Mouse (Mus musculus): ENCODE results near the gene Ccin. TPM values are rescaled to one million over a fixed set of nuclear protein-coding genes. Genes with fewer than 3 reads are reported as not detected.

Gene Ccin
- polyA plus RNA-seq, 1 experiment from 2014 or later = not detected

DNA sequence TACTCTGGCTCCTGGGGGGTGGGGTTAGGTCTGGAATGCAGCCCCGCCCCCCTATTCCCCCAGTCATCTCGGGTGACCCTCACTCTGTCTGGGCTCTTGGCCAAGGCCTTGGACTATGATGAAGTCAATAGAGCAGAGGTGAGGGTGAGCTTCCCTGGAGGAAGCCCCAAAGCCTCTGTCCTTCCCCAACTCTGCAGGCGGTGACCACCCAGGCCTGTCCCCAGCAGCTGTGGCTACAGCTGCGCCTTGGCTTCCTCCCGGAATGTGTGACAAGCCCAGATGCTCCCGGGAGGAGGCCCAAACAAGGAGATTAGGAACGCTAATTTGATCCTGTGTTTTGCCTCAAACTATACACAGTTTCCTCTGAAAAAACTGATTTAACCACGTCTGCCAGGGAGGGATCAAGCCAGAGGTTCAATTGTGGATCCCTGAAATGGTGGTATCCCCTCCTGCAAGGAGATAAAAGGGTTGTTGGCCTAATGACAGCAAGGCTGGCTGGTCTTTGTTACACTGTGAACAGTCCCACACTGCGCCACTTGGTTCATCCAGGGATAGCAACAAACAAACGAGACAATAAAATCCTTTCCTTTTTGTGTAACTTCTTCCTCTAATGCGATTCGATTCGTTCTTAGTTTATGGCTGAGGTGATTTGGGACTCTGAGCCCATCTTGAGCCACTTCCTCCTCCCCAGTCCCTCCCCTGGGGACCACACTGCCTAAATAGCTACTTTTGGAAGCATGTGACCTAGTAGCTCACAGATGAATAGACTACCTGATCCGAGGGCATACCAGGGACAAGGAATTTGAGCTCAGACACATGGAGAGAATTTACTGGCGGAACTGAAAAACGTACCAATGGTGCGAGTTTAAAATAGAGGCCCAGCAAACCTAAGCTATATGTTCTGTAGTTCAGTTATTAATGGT, 4.5 kb upstream of the Ccin start:
- 44% methylated on average over 17 of the region's 17 CpGs for WGBS
- ATAC-seq (ENCODE audit: low FRiP score, low TSS enrichment) (no peak; the same call in 1 of the 2 replicates), DNase-seq (ENCODE audit: low spot score) (no peak)
- TF ChIP-seq CTCF (IDR thresholded peaks at IDR 0.05; ENCODE audit: low read depth) = no peak
- no peak for TF ChIP-seq EP300 (optimal IDR thresholded peaks at IDR 0.05)
- Histone ChIP-seq H3K4me1 (replicated peaks; ENCODE audit: control insufficient read depth, insufficient read depth) (no peaks in the 10 kb centered on the region; the same call in 1 of the 2 replicates), H3K27me3 (ENCODE audit: control insufficient read depth, insufficient read depth, low read length) (no peaks in the 10 kb centered on the region), H3K4me3 (ENCODE audit: low read depth, low read length) (no peak overlapping the region), H3K27ac (replicated peaks) (peak overlapping the region; percentile 31), H3K4me2 (replicated peaks; ENCODE audit: low read depth) (no peak overlapping the region), H3K9ac (ENCODE audit: low read length) (no peak overlapping the region), H3K9me3 (ENCODE audit: control insufficient read depth, low read length) (no peaks in the 10 kb centered on the region), H3K36me3 (ENCODE audit: control insufficient read depth, insufficient read depth, low read length) (no peaks in the 10 kb centered on the region)

DNA sequence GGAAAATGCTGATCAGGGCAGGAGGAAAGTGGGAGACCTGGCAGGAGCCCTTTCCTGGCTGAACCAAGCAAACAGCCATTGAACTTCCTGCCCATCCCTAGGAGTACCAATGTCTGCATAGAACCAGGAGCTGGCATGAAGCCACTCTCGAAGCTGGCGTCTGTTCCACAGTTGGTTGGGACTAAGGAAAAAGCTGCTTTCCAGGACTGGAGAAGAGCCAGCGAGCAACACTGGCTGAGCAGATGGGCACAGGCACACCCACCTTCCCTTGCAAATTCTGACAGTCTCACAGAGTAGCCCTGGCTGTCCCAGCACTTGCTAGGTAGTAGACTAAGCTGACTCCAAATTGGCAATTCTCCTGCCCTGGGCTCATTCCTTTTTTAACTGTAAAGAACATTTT, 3.5 kb upstream of the Ccin start:
- Histone ChIP-seq H3K36me3 (ENCODE audit: control insufficient read depth, insufficient read depth, low read length) (no peaks in the 10 kb centered on the region), H3K27ac (replicated peaks) (no peak overlapping the region), H3K9me3 (ENCODE audit: control insufficient read depth, low read length) (no peaks in the 10 kb centered on the region), H3K27me3 (ENCODE audit: control insufficient read depth, insufficient read depth, low read length) (no peaks in the 10 kb centered on the region), H3K9ac (ENCODE audit: low read length) (no peak overlapping the region), H3K4me3 (ENCODE audit: low read depth, low read length) (no peak overlapping the region), H3K4me1 (replicated peaks; ENCODE audit: control insufficient read depth, insufficient read depth) (no peaks in the 10 kb centered on the region; the same call in 1 of the 2 replicates), H3K4me2 (replicated peaks; ENCODE audit: low read depth) (no peak overlapping the region)
- DNase-seq (ENCODE audit: low spot score) (no peak), ATAC-seq (ENCODE audit: low FRiP score, low TSS enrichment) (no peak)
- 33% methylated on average over 3 of the region's 3 CpGs for WGBS
- no peak for TF ChIP-seq EP300 (optimal IDR thresholded peaks at IDR 0.05)
- no peak for TF ChIP-seq CTCF (IDR thresholded peaks at IDR 0.05; ENCODE audit: low read depth)

DNA sequence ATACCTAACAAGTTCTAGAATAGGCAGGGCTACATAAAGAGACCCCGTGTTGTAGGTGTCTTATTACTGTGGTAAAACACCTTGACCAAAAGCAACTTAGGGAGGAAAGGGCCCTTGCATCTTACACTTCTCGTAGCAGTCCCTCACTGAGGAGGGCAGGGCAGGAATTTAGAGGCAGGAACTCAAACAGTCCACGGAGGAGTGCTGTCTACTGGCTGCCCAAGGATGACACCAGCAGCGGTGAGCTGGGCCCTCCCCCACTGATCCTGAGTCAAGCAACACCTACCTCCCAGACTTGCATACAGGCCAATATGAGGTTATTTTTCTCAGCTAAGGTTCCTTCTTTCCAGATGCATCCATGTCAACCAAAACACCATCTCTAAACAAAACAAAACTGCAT, 3.0 kb upstream of the Ccin start:
- 83% methylated on average over 4 of the region's 4 CpGs for WGBS
- no peak overlapping the region for H3K4me2 ChIP-seq (replicated peaks; ENCODE audit: low read depth)
- H3K9me3 ChIP-seq (ENCODE audit: control insufficient read depth, low read length) = no peaks in the 10 kb centered on the region
- no peak overlapping the region for H3K9ac ChIP-seq (ENCODE audit: low read length)
- no peak for TF ChIP-seq EP300 (optimal IDR thresholded peaks at IDR 0.05)
- no peak for TF ChIP-seq CTCF (IDR thresholded peaks at IDR 0.05; ENCODE audit: low read depth)
- H3K27me3 ChIP-seq (ENCODE audit: control insufficient read depth, insufficient read depth, low read length) = no peaks in the 10 kb centered on the region
- H3K27ac ChIP-seq (replicated peaks) = no peak overlapping the region
- H3K36me3 ChIP-seq (ENCODE audit: control insufficient read depth, insufficient read depth, low read length) = no peaks in the 10 kb centered on the region
- no peak for DNase-seq (ENCODE audit: low spot score)
- H3K4me3 ChIP-seq (ENCODE audit: low read depth, low read length) = no peak overlapping the region
- no peak for ATAC-seq (ENCODE audit: low FRiP score, low TSS enrichment)
- no peaks in the 10 kb centered on the region; the same call in 1 of the 2 replicates for H3K4me1 ChIP-seq (replicated peaks; ENCODE audit: control insufficient read depth, insufficient read depth)

DNA sequence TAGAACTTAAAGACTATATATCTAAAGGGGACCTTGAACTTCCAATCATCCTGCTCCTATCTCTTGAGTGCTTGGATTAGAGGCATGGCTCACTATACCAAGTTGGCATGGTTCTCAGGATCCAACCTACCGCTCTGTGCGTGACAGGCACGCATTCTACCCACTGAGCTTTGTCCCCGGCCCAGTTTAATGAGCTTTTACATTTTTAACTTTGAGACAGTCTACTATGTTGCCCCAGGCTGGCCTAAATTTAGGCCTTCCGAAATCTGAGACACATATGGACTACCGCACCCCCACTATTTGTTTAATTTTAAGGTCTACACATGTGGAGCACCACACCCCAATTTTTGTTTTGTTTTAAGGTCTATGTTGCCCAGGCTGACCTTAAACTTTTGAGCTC, 2.4 kb upstream of the Ccin start:
- Histone ChIP-seq H3K27me3 (ENCODE audit: control insufficient read depth, insufficient read depth, low read length) (no peaks in the 10 kb centered on the region), H3K9ac (ENCODE audit: low read length) (no peak overlapping the region), H3K27ac (replicated peaks) (no peak overlapping the region), H3K4me2 (replicated peaks; ENCODE audit: low read depth) (no peak overlapping the region), H3K9me3 (ENCODE audit: control insufficient read depth, low read length) (no peaks in the 10 kb centered on the region), H3K4me3 (ENCODE audit: low read depth, low read length) (no peak overlapping the region), H3K4me1 (replicated peaks; ENCODE audit: control insufficient read depth, insufficient read depth) (no peaks in the 10 kb centered on the region; the same call in 1 of the 2 replicates), H3K36me3 (ENCODE audit: control insufficient read depth, insufficient read depth, low read length) (no peaks in the 10 kb centered on the region)
- no peak for ATAC-seq (ENCODE audit: low FRiP score, low TSS enrichment)
- 93% methylated on average over 6 of the region's 6 CpGs for WGBS
- DNase-seq (ENCODE audit: low spot score) = no peak
- TF ChIP-seq CTCF (IDR thresholded peaks at IDR 0.05; ENCODE audit: low read depth) (no peak), EP300 (optimal IDR thresholded peaks at IDR 0.05) (no peak)

- TF ChIP-seq CTCF (IDR thresholded peaks at IDR 0.05; ENCODE audit: low read depth) (no peak), EP300 (optimal IDR thresholded peaks at IDR 0.05) (no peak)
- ATAC-seq (ENCODE audit: low FRiP score, low TSS enrichment) (no peak), DNase-seq (ENCODE audit: low spot score) (no peak)
- WGBS = 83% methylated on average over 7 of the region's 7 CpGs
- no peak overlapping the region for H3K9ac ChIP-seq (ENCODE audit: low read length)
- H3K4me3 ChIP-seq (ENCODE audit: low read depth, low read length) = no peak overlapping the region
- H3K9me3 ChIP-seq (ENCODE audit: control insufficient read depth, low read length) = no peaks in the 10 kb centered on the region
- no peak overlapping the region for H3K4me2 ChIP-seq (replicated peaks; ENCODE audit: low read depth)
- no peaks in the 10 kb centered on the region for H3K36me3 ChIP-seq (ENCODE audit: control insufficient read depth, insufficient read depth, low read length)
- H3K4me1 ChIP-seq (replicated peaks; ENCODE audit: control insufficient read depth, insufficient read depth) = no peaks in the 10 kb centered on the region; the same call in 1 of the 2 replicates
- no peaks in the 10 kb centered on the region for H3K27me3 ChIP-seq (ENCODE audit: control insufficient read depth, insufficient read depth, low read length)
- no peak overlapping the region for H3K27ac ChIP-seq (replicated peaks)
Observed at GRCm38 (mm10) chr4:43981251-43981650, 2.0 kb upstream of the Ccin start.
